Mouse (Mus musculus): ENCODE results near the gene Gm5294. TPM values are rescaled to one million over a fixed set of nuclear protein-coding genes. Genes with fewer than 3 reads are reported as not detected.

Gene Gm5294
- not detected in 2 replicates for polyA plus RNA-seq (2015; fragmentation: Nextera tagmentation; extraction: Ambion mirVana)

- Histone ChIP-seq H3K9ac (no peak within 1 kb of the TSS), H3K4me2 (peak within 1 kb of the TSS; percentile 47), H3K4me1 (peaks cover 8% of the 10 kb centered on the region), H3K27ac (no peak within 1 kb of the TSS), H3K36me3 (ENCODE audit: poor library complexity, severe bottlenecking) (no peaks in the 10 kb centered on the region), H3K4me3 (peak within 1 kb of the TSS; percentile 25), H3K27me3 (peaks cover 63% of the 10 kb centered on the region), H3K9me3 (replicated peaks) (no peaks in the 10 kb centered on the region)
- WGBS, result 8% methylated on average over 21 of the region's 21 CpGs
- no peak for ATAC-seq
Observed at GRCm38 (mm10) chr5:138819780-138820179, at the start of gene Gm5294. Gene Gm5294, plus strand, starts transcription at chr5:138820080.

GRCm38 (mm10) chr5:138775096-138775495 is 44.8 kb upstream of the Gm5294 start:
- peaks cover 29% of the 10 kb centered on the region for H3K36me3 ChIP-seq (ENCODE audit: poor library complexity, severe bottlenecking)
- no peak for ATAC-seq
- WGBS, result 93% methylated on average over 5 of the region's 5 CpGs
- H3K4me1 ChIP-seq, result peaks cover 13% of the 10 kb centered on the region
- no peak overlapping the region for H3K9ac ChIP-seq
- H3K9me3 ChIP-seq (replicated peaks), result no peaks in the 10 kb centered on the region
- H3K4me2 ChIP-seq, result no peak overlapping the region
- H3K27ac ChIP-seq, result no peak overlapping the region
- H3K27me3 ChIP-seq, result no peaks in the 10 kb centered on the region
- no peak overlapping the region for H3K4me3 ChIP-seq

- no peaks in the 10 kb centered on the region for H3K27me3 ChIP-seq
- no peak overlapping the region for H3K4me2 ChIP-seq
- H3K4me1 ChIP-seq, result peaks cover 13% of the 10 kb centered on the region
- no peaks in the 10 kb centered on the region for H3K9me3 ChIP-seq (replicated peaks)
- no peak overlapping the region for H3K9ac ChIP-seq
- ATAC-seq, result no peak
- peaks cover 33% of the 10 kb centered on the region for H3K36me3 ChIP-seq (ENCODE audit: poor library complexity, severe bottlenecking)
- H3K4me3 ChIP-seq, result no peak overlapping the region
- WGBS, result 92% methylated on average over 1 of the region's 1 CpGs
- no peak overlapping the region for H3K27ac ChIP-seq
Observed at GRCm38 (mm10) chr5:138776346-138776745, 43.5 kb upstream of the Gm5294 start.

GRCm38 (mm10) chr5:138778731-138779463 is 41.0 kb upstream of the Gm5294 start:
- H3K36me3 ChIP-seq (ENCODE audit: poor library complexity, severe bottlenecking), result peaks cover 25% of the 10 kb centered on the region
- peak overlapping the region; percentile 78 for H3K27ac ChIP-seq
- peak; percentile 81 for ATAC-seq
- H3K9me3 ChIP-seq (replicated peaks), result no peaks in the 10 kb centered on the region
- no peak overlapping the region for H3K4me3 ChIP-seq
- no peak overlapping the region for H3K9ac ChIP-seq
- 45% methylated on average over 9 of the region's 9 CpGs for WGBS
- H3K27me3 ChIP-seq, result no peaks in the 10 kb centered on the region
- H3K4me1 ChIP-seq, result peaks cover 13% of the 10 kb centered on the region
- H3K4me2 ChIP-seq, result no peak overlapping the region

- H3K36me3 ChIP-seq (ENCODE audit: poor library complexity, severe bottlenecking), result peaks cover 26% of the 10 kb centered on the region
- no peak for ATAC-seq
- 78% methylated on average over 3 of the region's 3 CpGs for WGBS
Observed at GRCm38 (mm10) chr5:138779655-138780054, 40.2 kb upstream of the Gm5294 start.

GRCm38 (mm10) chr5:138782697-138783096 is 37.2 kb upstream of the Gm5294 start:
- H3K36me3 ChIP-seq (ENCODE audit: poor library complexity, severe bottlenecking), result peaks cover 23% of the 10 kb centered on the region
- 94% methylated on average over 1 of the region's 1 CpGs for WGBS

More at GRCm38 (mm10) chr5:138779655-138780054, 40.2 kb upstream of the Gm5294 start:
- H3K27ac ChIP-seq, result peak overlapping the region; percentile 78; the same call in 1 of the 2 replicates
- no peaks in the 10 kb centered on the region for H3K9me3 ChIP-seq (replicated peaks)
- H3K4me1 ChIP-seq, result peaks cover 13% of the 10 kb centered on the region
- no peak overlapping the region for H3K9ac ChIP-seq
- no peaks in the 10 kb centered on the region for H3K27me3 ChIP-seq
- no peak overlapping the region for H3K4me2 ChIP-seq
- no peak overlapping the region for H3K4me3 ChIP-seq

GRCm38 (mm10) chr5:138783181-138783580 is 36.7 kb upstream of the Gm5294 start:
- Histone ChIP-seq H3K9ac (no peak overlapping the region), H3K4me2 (no peak overlapping the region), H3K27ac (peak overlapping the region; percentile 55), H3K4me1 (peaks cover 14% of the 10 kb centered on the region), H3K9me3 (replicated peaks) (no peaks in the 10 kb centered on the region), H3K4me3 (no peak overlapping the region), H3K36me3 (ENCODE audit: poor library complexity, severe bottlenecking) (peaks cover 26% of the 10 kb centered on the region), H3K27me3 (no peaks in the 10 kb centered on the region)
- no peak for ATAC-seq
- WGBS, result 71% methylated on average over 8 of the region's 8 CpGs

More at GRCm38 (mm10) chr5:138782697-138783096, 37.2 kb upstream of the Gm5294 start:
- Histone ChIP-seq H3K4me2 (no peak overlapping the region), H3K27me3 (no peaks in the 10 kb centered on the region), H3K4me1 (peaks cover 13% of the 10 kb centered on the region), H3K9me3 (replicated peaks) (no peaks in the 10 kb centered on the region), H3K9ac (no peak overlapping the region), H3K27ac (peak overlapping the region; percentile 55), H3K4me3 (no peak overlapping the region)
- ATAC-seq, result no peak

GRCm38 (mm10) chr5:138785986-138786515 is 33.8 kb upstream of the Gm5294 start:
- WGBS, result 93% methylated on average over 3 of the region's 3 CpGs
- Histone ChIP-seq H3K9me3 (replicated peaks) (no peaks in the 10 kb centered on the region), H3K9ac (no peak overlapping the region), H3K4me2 (no peak overlapping the region), H3K4me3 (no peak overlapping the region), H3K36me3 (ENCODE audit: poor library complexity, severe bottlenecking) (peaks cover 24% of the 10 kb centered on the region), H3K27me3 (no peaks in the 10 kb centered on the region), H3K27ac (no peak overlapping the region), H3K4me1 (peaks cover 11% of the 10 kb centered on the region; the same call in 1 of the 2 replicates)
- no peak for ATAC-seq

GRCm38 (mm10) chr5:138787648-138788047 is 32.2 kb upstream of the Gm5294 start:
- Histone ChIP-seq H3K4me1 (peaks cover 11% of the 10 kb centered on the region; the same call in 1 of the 2 replicates), H3K36me3 (ENCODE audit: poor library complexity, severe bottlenecking) (peaks cover 27% of the 10 kb centered on the region), H3K27ac (no peak overlapping the region), H3K9me3 (replicated peaks) (no peaks in the 10 kb centered on the region), H3K27me3 (no peaks in the 10 kb centered on the region), H3K4me2 (no peak overlapping the region), H3K4me3 (no peak overlapping the region), H3K9ac (no peak overlapping the region)
- WGBS, result 91% methylated on average over 7 of the region's 7 CpGs
- ATAC-seq, result no peak

GRCm38 (mm10) chr5:138788481-138789211 is 31.2 kb upstream of the Gm5294 start:
- H3K36me3 ChIP-seq (ENCODE audit: poor library complexity, severe bottlenecking), result peaks cover 37% of the 10 kb centered on the region
- no peak for ATAC-seq
- 42% methylated on average over 11 of the region's 11 CpGs for WGBS

GRCm38 (mm10) chr5:138790954-138791480 is 28.9 kb upstream of the Gm5294 start:
- ATAC-seq, result no peak

More at GRCm38 (mm10) chr5:138788481-138789211, 31.2 kb upstream of the Gm5294 start:
- H3K27me3 ChIP-seq, result no peaks in the 10 kb centered on the region
- H3K4me1 ChIP-seq, result peaks cover 11% of the 10 kb centered on the region; the same call in 1 of the 2 replicates
- no peaks in the 10 kb centered on the region for H3K9me3 ChIP-seq (replicated peaks)
- H3K27ac ChIP-seq, result no peak overlapping the region
- H3K4me2 ChIP-seq, result no peak overlapping the region
- no peak overlapping the region; the same call in 1 of the 2 replicates for H3K9ac ChIP-seq
- no peak overlapping the region for H3K4me3 ChIP-seq

More at GRCm38 (mm10) chr5:138790954-138791480, 28.9 kb upstream of the Gm5294 start:
- Histone ChIP-seq H3K27ac (no peak overlapping the region), H3K27me3 (no peaks in the 10 kb centered on the region), H3K4me1 (peaks cover 11% of the 10 kb centered on the region; the same call in 1 of the 2 replicates), H3K4me2 (no peak overlapping the region), H3K4me3 (no peak overlapping the region), H3K9ac (no peak overlapping the region), H3K36me3 (ENCODE audit: poor library complexity, severe bottlenecking) (peaks cover 54% of the 10 kb centered on the region), H3K9me3 (replicated peaks) (no peaks in the 10 kb centered on the region)
- WGBS, result 91% methylated on average over 11 of the region's 11 CpGs
